Mouse (Mus musculus) erythroblast, embryonic 14.5 days (primary cell): Measurements from ENCODE around the gene Omt2b.

ENCODE experiments used
- GATA1 ChIP-seq: IDR thresholded peaks from 2 replicates; pipeline ENCODE4 v1.6.1; 2012; ENCODE audit warnings: low read length, inconsistent platforms, mixed read lengths
- TAL1 ChIP-seq: IDR thresholded peaks from 3 replicates; pipeline ENCODE4 v1.6.1; 2012; ENCODE audit warnings: low read length, inconsistent platforms, mixed read lengths

GRCm38 (mm10) chr9:78369786-78370185 is 42.4 kb downstream of the Omt2b start:
- TF ChIP-seq GATA1 (no peak), TAL1 (no peak)
